Mouse (Mus musculus): ENCODE measurements around the gene Dtd2.

Gene Dtd2

GRCm38 (mm10) chr12:52005877-52006632, at the start of gene Dtd2:
Dtd2 (minus strand) TSS chr12:52006501.
- DNase-seq (ENCODE audit: inconsistent ontology term) = peak; percentile 93

- peak; percentile 7 for DNase-seq (ENCODE audit: inconsistent ontology term)
These were observed 43.0 kb upstream of the Dtd2 start for GRCm38 (mm10) chr12:52049324-52049723.

GRCm38 (mm10) chr12:52046371-52046770, 40.1 kb upstream of the Dtd2 start:
- no peak for DNase-seq (ENCODE audit: inconsistent ontology term)

- DNase-seq (ENCODE audit: inconsistent ontology term) = peak; percentile 13
These were observed 36.6 kb upstream of the Dtd2 start for GRCm38 (mm10) chr12:52042818-52043336.

- DNase-seq (ENCODE audit: inconsistent ontology term) = peak; percentile 33
These were observed 32.1 kb upstream of the Dtd2 start for GRCm38 (mm10) chr12:52038352-52038751.

- no peak for DNase-seq (ENCODE audit: inconsistent ontology term)
These were observed 28.7 kb upstream of the Dtd2 start for GRCm38 (mm10) chr12:52034956-52035355.

- no peak for DNase-seq (ENCODE audit: inconsistent ontology term)
These were observed 26.0 kb upstream of the Dtd2 start for GRCm38 (mm10) chr12:52032276-52032675.

GRCm38 (mm10) chr12:52027963-52028362, 21.7 kb upstream of the Dtd2 start, which contains the start of gene Gpr33:
Gpr33 (minus strand) TSS chr12:52028063.
- no peak for DNase-seq (ENCODE audit: inconsistent ontology term)

- DNase-seq (ENCODE audit: inconsistent ontology term) = no peak
These were observed 8.3 kb upstream of the Dtd2 start for GRCm38 (mm10) chr12:52014494-52015029.

- DNase-seq (ENCODE audit: inconsistent ontology term) = no peak
These were observed 7.7 kb upstream of the Dtd2 start for GRCm38 (mm10) chr12:52014044-52014443.

GRCm38 (mm10) chr12:52013274-52013673, 7.0 kb upstream of the Dtd2 start:
- DNase-seq (ENCODE audit: inconsistent ontology term) = no peak

GRCm38 (mm10) chr12:52012159-52012558, 5.9 kb upstream of the Dtd2 start:
- no peak for DNase-seq (ENCODE audit: inconsistent ontology term)

- DNase-seq (ENCODE audit: inconsistent ontology term) = peak; percentile 35
These were observed 4.3 kb upstream of the Dtd2 start for GRCm38 (mm10) chr12:52010630-52010961.

GRCm38 (mm10) chr12:52009928-52010629, 3.8 kb upstream of the Dtd2 start:
- DNase-seq (ENCODE audit: inconsistent ontology term) = peak; percentile 25

GRCm38 (mm10) chr12:52006633-52006994, 313 bp upstream of the Dtd2 start:
- DNase-seq (ENCODE audit: inconsistent ontology term) = no peak

GRCm38 (mm10) chr12:52002746-52003145, 3.6 kb downstream of the Dtd2 start:
- no peak for DNase-seq (ENCODE audit: inconsistent ontology term)

- DNase-seq (ENCODE audit: inconsistent ontology term) = peak; percentile 49
These were observed 4.8 kb downstream of the Dtd2 start for GRCm38 (mm10) chr12:52001544-52001943.

- no peak for DNase-seq (ENCODE audit: inconsistent ontology term)
These were observed 7.9 kb downstream of the Dtd2 start for GRCm38 (mm10) chr12:51998366-51998932.

GRCm38 (mm10) chr12:51995738-51996536, 10.4 kb downstream of the Dtd2 start:
- DNase-seq (ENCODE audit: inconsistent ontology term) = no peak

GRCm38 (mm10) chr12:51990629-51991028, 15.7 kb downstream of the Dtd2 start:
- no peak for DNase-seq (ENCODE audit: inconsistent ontology term)

- peak; percentile 29 for DNase-seq (ENCODE audit: inconsistent ontology term)
These were observed 17.8 kb downstream of the Dtd2 start for GRCm38 (mm10) chr12:51988536-51988935.

GRCm38 (mm10) chr12:51985826-51986225, 20.5 kb downstream of the Dtd2 start:
- no peak for DNase-seq (ENCODE audit: inconsistent ontology term)

Measured in Muller cell, postnatal 12 days (primary cell).